Mouse (Mus musculus): ENCODE measurements at regions not wholly inside any gene's neighbourhood (a gene's known extent, or its start where the extent isn't known, plus 50 kb on each side); places are given as distances from the start of the nearest gene placed in this dataset.

- Histone ChIP-seq H3K36me3 (ENCODE audit: control insufficient read depth, insufficient read depth, low read length) (no peaks in the 10 kb centered on the region), H3K4me1 (ENCODE audit: control insufficient read depth, insufficient read depth, low read length) (no peaks in the 10 kb centered on the region), H3K9me3 (ENCODE audit: control insufficient read depth, low read length) (no peaks in the 10 kb centered on the region), H3K27ac (replicated peaks; ENCODE audit: low read depth, low read length) (no peak overlapping the region), H3K9ac (ENCODE audit: low read depth, low read length, severe bottlenecking) (no peak overlapping the region), H3K4me2 (replicated peaks; ENCODE audit: low read depth, low read length, severe bottlenecking) (no peak overlapping the region), H3K27me3 (ENCODE audit: control insufficient read depth, insufficient read depth, low read length) (no peaks in the 10 kb centered on the region), H3K4me3 (replicated peaks; ENCODE audit: low read length) (no peak overlapping the region)
- no peak for TF ChIP-seq POLR2A (IDR thresholded peaks at IDR 0.05; ENCODE audit: borderline replicate concordance, extremely low read depth, insufficient read depth, insufficient read length)
- DNase-seq (ENCODE audit: low spot score) (no peak), ATAC-seq (ENCODE audit: low FRiP score, low read depth) (no peak)
- 75% methylated on average over 1 of the region's 1 CpGs for WGBS
Observed at GRCm38 (mm10) chr2:116402113-116402512, 336.5 kb upstream of the Meis2 start.

- ATAC-seq (ENCODE audit: low FRiP score, low read depth) (no peak), DNase-seq (ENCODE audit: low spot score) (no peak)
- 62% methylated on average over 1 of the region's 1 CpGs for WGBS
- Histone ChIP-seq H3K9ac (ENCODE audit: low read depth, low read length, severe bottlenecking) (no peak overlapping the region), H3K36me3 (ENCODE audit: control insufficient read depth, insufficient read depth, low read length) (no peaks in the 10 kb centered on the region), H3K27ac (replicated peaks; ENCODE audit: low read depth, low read length) (no peak overlapping the region), H3K9me3 (ENCODE audit: control insufficient read depth, low read length) (no peaks in the 10 kb centered on the region), H3K4me3 (replicated peaks; ENCODE audit: low read length) (no peak overlapping the region), H3K4me2 (replicated peaks; ENCODE audit: low read depth, low read length, severe bottlenecking) (no peak overlapping the region), H3K27me3 (ENCODE audit: control insufficient read depth, insufficient read depth, low read length) (no peaks in the 10 kb centered on the region), H3K4me1 (ENCODE audit: control insufficient read depth, insufficient read depth, low read length) (no peaks in the 10 kb centered on the region)
- no peak for TF ChIP-seq POLR2A (IDR thresholded peaks at IDR 0.05; ENCODE audit: borderline replicate concordance, extremely low read depth, insufficient read depth, insufficient read length)
Observed at GRCm38 (mm10) chr2:116399966-116400365, 334.3 kb upstream of the Meis2 start.

- DNase-seq (ENCODE audit: low spot score): no peak
- no peak overlapping the region for H3K4me3 ChIP-seq (replicated peaks; ENCODE audit: low read length)
- no peak overlapping the region for H3K9ac ChIP-seq (ENCODE audit: low read depth, low read length, severe bottlenecking)
- no peak overlapping the region for H3K27ac ChIP-seq (replicated peaks; ENCODE audit: low read depth, low read length)
- H3K4me1 ChIP-seq (ENCODE audit: control insufficient read depth, insufficient read depth, low read length): no peaks in the 10 kb centered on the region
- no peaks in the 10 kb centered on the region for H3K9me3 ChIP-seq (ENCODE audit: control insufficient read depth, low read length)
- no peaks in the 10 kb centered on the region for H3K27me3 ChIP-seq (ENCODE audit: control insufficient read depth, insufficient read depth, low read length)
- H3K36me3 ChIP-seq (ENCODE audit: control insufficient read depth, insufficient read depth, low read length): no peaks in the 10 kb centered on the region
- 82% methylated on average over 3 of the region's 3 CpGs for WGBS
- TF ChIP-seq POLR2A (IDR thresholded peaks at IDR 0.05; ENCODE audit: borderline replicate concordance, extremely low read depth, insufficient read depth, insufficient read length): no peak
- H3K4me2 ChIP-seq (replicated peaks; ENCODE audit: low read depth, low read length, severe bottlenecking): no peak overlapping the region
- ATAC-seq (ENCODE audit: low FRiP score, low read depth): peak; percentile 50
Observed at GRCm38 (mm10) chr2:116368811-116369210, 303.2 kb upstream of the Meis2 start.

GRCm38 (mm10) chr2:116364136-116364535 is 298.5 kb upstream of the Meis2 start:
- 84% methylated on average over 2 of the region's 2 CpGs for WGBS
- no peak overlapping the region for H3K9ac ChIP-seq (ENCODE audit: low read depth, low read length, severe bottlenecking)
- TF ChIP-seq POLR2A (IDR thresholded peaks at IDR 0.05; ENCODE audit: borderline replicate concordance, extremely low read depth, insufficient read depth, insufficient read length): no peak
- H3K4me1 ChIP-seq (ENCODE audit: control insufficient read depth, insufficient read depth, low read length): no peaks in the 10 kb centered on the region
- H3K4me2 ChIP-seq (replicated peaks; ENCODE audit: low read depth, low read length, severe bottlenecking): no peak overlapping the region
- H3K36me3 ChIP-seq (ENCODE audit: control insufficient read depth, insufficient read depth, low read length): no peaks in the 10 kb centered on the region
- H3K4me3 ChIP-seq (replicated peaks; ENCODE audit: low read length): no peak overlapping the region
- DNase-seq (ENCODE audit: low spot score): no peak
- no peaks in the 10 kb centered on the region for H3K9me3 ChIP-seq (ENCODE audit: control insufficient read depth, low read length)
- no peak for ATAC-seq (ENCODE audit: low FRiP score, low read depth)
- no peaks in the 10 kb centered on the region for H3K27me3 ChIP-seq (ENCODE audit: control insufficient read depth, insufficient read depth, low read length)
- no peak overlapping the region for H3K27ac ChIP-seq (replicated peaks; ENCODE audit: low read depth, low read length)

GRCm38 (mm10) chr2:116358145-116358544 is 292.5 kb upstream of the Meis2 start:
- 62% methylated on average over 1 of the region's 1 CpGs for WGBS
- H3K9ac ChIP-seq (ENCODE audit: low read depth, low read length, severe bottlenecking): no peak overlapping the region
- DNase-seq (ENCODE audit: low spot score) (no peak), ATAC-seq (ENCODE audit: low FRiP score, low read depth) (no peak)
- no peak overlapping the region for H3K27ac ChIP-seq (replicated peaks; ENCODE audit: low read depth, low read length)
- H3K27me3 ChIP-seq (ENCODE audit: control insufficient read depth, insufficient read depth, low read length): no peaks in the 10 kb centered on the region
- no peaks in the 10 kb centered on the region for H3K9me3 ChIP-seq (ENCODE audit: control insufficient read depth, low read length)
- TF ChIP-seq POLR2A (IDR thresholded peaks at IDR 0.05; ENCODE audit: borderline replicate concordance, extremely low read depth, insufficient read depth, insufficient read length): no peak
- H3K4me1 ChIP-seq (ENCODE audit: control insufficient read depth, insufficient read depth, low read length): no peaks in the 10 kb centered on the region
- no peak overlapping the region for H3K4me3 ChIP-seq (replicated peaks; ENCODE audit: low read length)
- no peaks in the 10 kb centered on the region for H3K36me3 ChIP-seq (ENCODE audit: control insufficient read depth, insufficient read depth, low read length)
- H3K4me2 ChIP-seq (replicated peaks; ENCODE audit: low read depth, low read length, severe bottlenecking): no peak overlapping the region

- no peak overlapping the region for H3K4me2 ChIP-seq (replicated peaks; ENCODE audit: low read depth, low read length, severe bottlenecking)
- no peaks in the 10 kb centered on the region for H3K4me1 ChIP-seq (ENCODE audit: control insufficient read depth, insufficient read depth, low read length)
- no peaks in the 10 kb centered on the region for H3K36me3 ChIP-seq (ENCODE audit: control insufficient read depth, insufficient read depth, low read length)
- peak; percentile 39 for DNase-seq (ENCODE audit: low spot score)
- no peak for ATAC-seq (ENCODE audit: low FRiP score, low read depth)
- H3K9me3 ChIP-seq (ENCODE audit: control insufficient read depth, low read length): no peaks in the 10 kb centered on the region
- no peak for TF ChIP-seq POLR2A (IDR thresholded peaks at IDR 0.05; ENCODE audit: borderline replicate concordance, extremely low read depth, insufficient read depth, insufficient read length)
- H3K27ac ChIP-seq (replicated peaks; ENCODE audit: low read depth, low read length): no peak overlapping the region
- H3K27me3 ChIP-seq (ENCODE audit: control insufficient read depth, insufficient read depth, low read length): no peaks in the 10 kb centered on the region
- WGBS: 65% methylated on average over 1 of the region's 1 CpGs
- H3K4me3 ChIP-seq (replicated peaks; ENCODE audit: low read length): no peak overlapping the region
- H3K9ac ChIP-seq (ENCODE audit: low read depth, low read length, severe bottlenecking): no peak overlapping the region
Observed at GRCm38 (mm10) chr2:116348530-116348914, 282.9 kb upstream of the Meis2 start.
